Mouse (Mus musculus) testis, adult 2 months (tissue): Measurements from ENCODE around the gene Arvcf. TPM values are rescaled to one million over a fixed set of nuclear protein-coding genes. Genes with fewer than 3 reads are reported as not detected.

Source experiments
- H3K27ac ChIP-seq: fragments of 200-500 bp; 2 replicates; pipeline ENCODE4 v1.5.1; 2012; ENCODE audit warnings: low read depth, low read length; ENCODE audit not compliant: control insufficient read depth, insufficient read depth
- H3K27me3 ChIP-seq: fragments of 200-500 bp; 2 replicates; pipeline ENCODE4 v1.6.1; 2012; ENCODE audit warnings: mild to moderate bottlenecking, low read length, moderate library complexity; ENCODE audit not compliant: control insufficient read depth, insufficient read depth
- H3K36me3 ChIP-seq: fragments of 200-500 bp; 2 replicates; pipeline ENCODE4 v1.6.1; 2012; ENCODE audit warnings: mild to moderate bottlenecking, low read length; ENCODE audit not compliant: control insufficient read depth, insufficient read depth
- H3K4me1 ChIP-seq: fragments of 200-500 bp; 2 replicates; pipeline ENCODE4 v1.6.1; 2012; ENCODE audit warnings: low read length; ENCODE audit not compliant: control insufficient read depth, insufficient read depth
- H3K4me3 ChIP-seq: fragments of 200-500 bp; 2 replicates; pipeline ENCODE4 v1.5.1; 2012; ENCODE audit warnings: low read depth, mild to moderate bottlenecking, low read length, moderate library complexity, mixed read lengths; ENCODE audit not compliant: control insufficient read depth
- CTCF ChIP-seq: fragments of 200-500 bp; IDR thresholded peaks from 2 replicates; pipeline ENCODE4 v1.5.1; 2012; ENCODE audit warnings: low read depth, mild to moderate bottlenecking, inconsistent platforms, low read length, moderate library complexity; ENCODE audit not compliant: control insufficient read depth, insufficient read depth, insufficient replicate concordance
- POLR2A ChIP-seq: fragments of 200-500 bp; IDR thresholded peaks from 2 replicates; pipeline ENCODE4 v1.6.1; 2012; ENCODE audit warnings: low read depth, mild to moderate bottlenecking, inconsistent platforms, low read length, moderate library complexity; ENCODE audit not compliant: control insufficient read depth
- polyA plus RNA-seq: library from polyadenylated mRNA; depleted of rRNA; stranded (reverse); fragments of >200 nt; gene quantifications from 2 replicates; pipeline ENCODE4 v1.2.3, GENCODE M21; 2012

Arvcf gene
- polyA plus RNA-seq, 1 experiment: 7.8 TPM

- Histone ChIP-seq H3K4me3 (no peak overlapping the region), H3K36me3 (no peaks in the 10 kb centered on the region), H3K27ac (no peak overlapping the region), H3K27me3 (no peaks in the 10 kb centered on the region), H3K4me1 (peaks cover 8% of the 10 kb centered on the region)
- TF ChIP-seq POLR2A: no peak
- TF ChIP-seq CTCF: no peak
These were observed 55.3 kb downstream of the Arvcf start for GRCm38 (mm10) chr16:18403285-18403684.

GRCm38 (mm10) chr16:18405091-18405854 is 57.3 kb downstream of the Arvcf start:
- TF ChIP-seq CTCF (no peak), POLR2A (no peak)
- no peak overlapping the region for H3K4me3 ChIP-seq
- no peak overlapping the region for H3K27ac ChIP-seq
- H3K36me3 ChIP-seq: no peaks in the 10 kb centered on the region
- peaks cover 8% of the 10 kb centered on the region for H3K4me1 ChIP-seq
- H3K27me3 ChIP-seq: no peaks in the 10 kb centered on the region

GRCm38 (mm10) chr16:18405876-18406275 is 57.9 kb downstream of the Arvcf start:
- Histone ChIP-seq H3K4me3 (no peak overlapping the region), H3K27me3 (no peaks in the 10 kb centered on the region), H3K4me1 (peaks cover 3% of the 10 kb centered on the region), H3K27ac (no peak overlapping the region), H3K36me3 (no peaks in the 10 kb centered on the region)
- TF ChIP-seq CTCF: no peak
- TF ChIP-seq POLR2A: no peak

GRCm38 (mm10) chr16:18406293-18406692 is 58.3 kb downstream of the Arvcf start:
- H3K4me1 ChIP-seq: no peaks in the 10 kb centered on the region; the same call in 1 of the 2 replicates
- H3K36me3 ChIP-seq: no peaks in the 10 kb centered on the region
- no peak overlapping the region for H3K4me3 ChIP-seq
- no peak for TF ChIP-seq POLR2A
- TF ChIP-seq CTCF: peak; percentile 66; the same call in 1 of the 2 replicates
- H3K27me3 ChIP-seq: no peaks in the 10 kb centered on the region
- H3K27ac ChIP-seq: no peak overlapping the region

- no peak for TF ChIP-seq POLR2A
- no peak for TF ChIP-seq CTCF
- no peak overlapping the region for H3K4me3 ChIP-seq
- no peak overlapping the region; the same call in 1 of the 2 replicates for H3K27ac ChIP-seq
- no peaks in the 10 kb centered on the region for H3K36me3 ChIP-seq
- no peaks in the 10 kb centered on the region for H3K27me3 ChIP-seq
- peaks cover 3% of the 10 kb centered on the region for H3K4me1 ChIP-seq
These were observed 59.9 kb downstream of the Arvcf start for GRCm38 (mm10) chr16:18407912-18408311.

GRCm38 (mm10) chr16:18409776-18410175 is 61.8 kb downstream of the Arvcf start:
- H3K4me3 ChIP-seq: no peak overlapping the region
- TF ChIP-seq POLR2A (no peak), CTCF (no peak)
- no peaks in the 10 kb centered on the region for H3K27me3 ChIP-seq
- no peak overlapping the region for H3K27ac ChIP-seq
- no peaks in the 10 kb centered on the region for H3K36me3 ChIP-seq
- peaks cover 3% of the 10 kb centered on the region for H3K4me1 ChIP-seq

GRCm38 (mm10) chr16:18410418-18410817 is 62.4 kb downstream of the Arvcf start:
- Histone ChIP-seq H3K4me1 (peaks cover 3% of the 10 kb centered on the region), H3K4me3 (no peak overlapping the region), H3K27ac (no peak overlapping the region), H3K27me3 (no peaks in the 10 kb centered on the region), H3K36me3 (no peaks in the 10 kb centered on the region)
- TF ChIP-seq POLR2A (no peak), CTCF (no peak)
